Mouse (Mus musculus) lung, postnatal 4 days (tissue): ENCODE results near the gene Tmem87b.

Experiments used
- DNase-seq, 2 experiments: peaks; one replicate each; pipeline ENCODE4 v3.0.0; 2021

Tmem87b gene

GRCm38 (mm10) chr2:128820631-128821030, 2.7 kb downstream of the Tmem87b start:
- no peak for DNase-seq

- DNase-seq, result no peak
Measured at GRCm38 (mm10) chr2:128823893-128824292, 6.0 kb downstream of the Tmem87b start.

GRCm38 (mm10) chr2:128827787-128828186, 9.9 kb downstream of the Tmem87b start:
- DNase-seq, result no peak

GRCm38 (mm10) chr2:128832611-128833010, 14.7 kb downstream of the Tmem87b start:
- no peak for DNase-seq

GRCm38 (mm10) chr2:128833035-128833434, 15.1 kb downstream of the Tmem87b start:
- DNase-seq, result no peak

GRCm38 (mm10) chr2:128833435-128833834, 15.5 kb downstream of the Tmem87b start:
- no peak for DNase-seq

GRCm38 (mm10) chr2:128837531-128837930, 19.6 kb downstream of the Tmem87b start:
- no peak for DNase-seq

GRCm38 (mm10) chr2:128838611-128839010, 20.7 kb downstream of the Tmem87b start:
- DNase-seq, result no peak

GRCm38 (mm10) chr2:128839501-128839900, 21.6 kb downstream of the Tmem87b start:
- no peak for DNase-seq

- DNase-seq, result no peak
Measured at GRCm38 (mm10) chr2:128842437-128842836, 24.5 kb downstream of the Tmem87b start.

- DNase-seq, result no peak
Measured at GRCm38 (mm10) chr2:128850036-128850435, 32.1 kb downstream of the Tmem87b start.

- no peak for DNase-seq
Measured at GRCm38 (mm10) chr2:128856673-128857072, 38.8 kb downstream of the Tmem87b start.

GRCm38 (mm10) chr2:128858962-128859361, 41.0 kb downstream of the Tmem87b start:
- DNase-seq, result no peak

GRCm38 (mm10) chr2:128859861-128860260, 41.9 kb downstream of the Tmem87b start:
- peak; percentile 43 to 63 for DNase-seq

GRCm38 (mm10) chr2:128862636-128863035, 44.7 kb downstream of the Tmem87b start, which contains the start of gene Fbln7:
Fbln7 (plus strand) TSS chr2:128862981.
- no peak for DNase-seq

GRCm38 (mm10) chr2:128863777-128864331, 45.9 kb downstream of the Tmem87b start:
- peak; percentile 72 to 84 for DNase-seq

GRCm38 (mm10) chr2:128865061-128865460, 47.1 kb downstream of the Tmem87b start:
- no peak for DNase-seq

GRCm38 (mm10) chr2:128871656-128872055, 53.7 kb downstream of the Tmem87b start:
- DNase-seq, result no peak

GRCm38 (mm10) chr2:128872256-128872655, 54.3 kb downstream of the Tmem87b start:
- no peak for DNase-seq

- DNase-seq, result no peak
Measured at GRCm38 (mm10) chr2:128875526-128875925, 57.6 kb downstream of the Tmem87b start.

GRCm38 (mm10) chr2:128881236-128881635, 63.3 kb downstream of the Tmem87b start:
- no peak for DNase-seq

GRCm38 (mm10) chr2:128885225-128885811, 67.4 kb downstream of the Tmem87b start:
- DNase-seq, result no peak

- DNase-seq, result no peak
Measured at GRCm38 (mm10) chr2:128887866-128888550, 70.1 kb downstream of the Tmem87b start.

GRCm38 (mm10) chr2:128890661-128891335, 72.9 kb downstream of the Tmem87b start:
- no peak for DNase-seq
